Mouse (Mus musculus): ENCODE measurements at regions not wholly inside any gene's neighbourhood (a gene's known extent, or its start where the extent isn't known, plus 50 kb on each side); places are given as distances from the start of the nearest gene placed in this dataset.

DNA sequence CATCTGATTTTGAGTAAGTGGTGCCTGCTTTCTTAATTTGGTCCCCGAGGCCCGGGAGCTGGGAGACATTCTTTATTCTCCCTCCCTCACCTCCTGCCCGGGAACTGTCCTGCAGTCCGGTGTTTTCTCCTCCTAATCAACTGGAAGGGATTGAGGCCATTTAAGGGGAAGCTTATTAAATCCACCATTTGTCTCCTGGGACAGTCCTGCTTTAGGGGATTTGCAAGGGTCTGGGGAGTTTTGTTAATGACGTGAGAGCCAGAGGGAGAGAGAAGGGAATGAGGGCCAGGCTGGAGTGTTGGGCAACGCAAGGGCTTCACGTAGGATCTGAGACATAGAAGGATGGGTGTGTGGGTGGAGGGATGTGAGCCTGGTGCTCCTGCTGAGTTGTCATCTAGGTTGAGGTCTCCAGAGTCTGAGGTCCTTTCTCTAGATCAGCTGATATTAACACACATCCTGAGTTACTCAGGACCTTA lies 444.6 kb downstream of the Cd83 start:
- no peak for TF ChIP-seq GATA1 (IDR thresholded peaks at IDR 0.05; ENCODE audit: low read length)
- TF ChIP-seq TAL1 (IDR thresholded peaks at IDR 0.05; ENCODE audit: low read length), result no peak

Data from erythroblast, embryonic 14.5 days (primary cell).